Mouse (Mus musculus): ENCODE measurements around the gene Vtn.

The Vtn gene

GRCm38 (mm10) chr11:78499004-78499403, at the start of gene Vtn:
Vtn (plus strand) TSS chr11:78499091.
- DNase-seq (ENCODE audit: low spot score): no peak

- DNase-seq (ENCODE audit: low spot score): no peak
These were observed 48.6 kb upstream of the Vtn start for GRCm38 (mm10) chr11:78450337-78450736.

- DNase-seq (ENCODE audit: low spot score): peak; percentile 71
These were observed 45.2 kb upstream of the Vtn start for GRCm38 (mm10) chr11:78453675-78454074.

GRCm38 (mm10) chr11:78454276-78454675, 44.6 kb upstream of the Vtn start:
- DNase-seq (ENCODE audit: low spot score): no peak

GRCm38 (mm10) chr11:78455308-78455707, 43.6 kb upstream of the Vtn start:
- DNase-seq (ENCODE audit: low spot score): peak; percentile 54

- DNase-seq (ENCODE audit: low spot score): no peak
These were observed 40.2 kb upstream of the Vtn start for GRCm38 (mm10) chr11:78458740-78459139.

GRCm38 (mm10) chr11:78461894-78462293, 37.0 kb upstream of the Vtn start:
- no peak for DNase-seq (ENCODE audit: low spot score)

GRCm38 (mm10) chr11:78462669-78463068, 36.2 kb upstream of the Vtn start:
- no peak for DNase-seq (ENCODE audit: low spot score)

GRCm38 (mm10) chr11:78463286-78464036, 35.4 kb upstream of the Vtn start:
- no peak for DNase-seq (ENCODE audit: low spot score)

- DNase-seq (ENCODE audit: low spot score): no peak
These were observed 33.8 kb upstream of the Vtn start for GRCm38 (mm10) chr11:78465116-78465515.

- peak; percentile 80 for DNase-seq (ENCODE audit: low spot score)
These were observed 33.2 kb upstream of the Vtn start, which contains the start of gene Slc46a1 for GRCm38 (mm10) chr11:78465568-78466180. Slc46a1 (plus strand) TSS chr11:78465697.

GRCm38 (mm10) chr11:78466242-78466912, 32.5 kb upstream of the Vtn start:
- no peak for DNase-seq (ENCODE audit: low spot score)

GRCm38 (mm10) chr11:78467515-78467914, 31.4 kb upstream of the Vtn start:
- no peak for DNase-seq (ENCODE audit: low spot score)

GRCm38 (mm10) chr11:78467932-78468331, 31.0 kb upstream of the Vtn start:
- no peak for DNase-seq (ENCODE audit: low spot score)

- no peak for DNase-seq (ENCODE audit: low spot score)
These were observed 27.4 kb upstream of the Vtn start for GRCm38 (mm10) chr11:78471326-78472103.

GRCm38 (mm10) chr11:78475289-78475688, 23.6 kb upstream of the Vtn start:
- no peak for DNase-seq (ENCODE audit: low spot score)

- no peak for DNase-seq (ENCODE audit: low spot score)
These were observed 15.3 kb upstream of the Vtn start for GRCm38 (mm10) chr11:78483639-78484038.

GRCm38 (mm10) chr11:78488168-78488567, 10.7 kb upstream of the Vtn start:
- peak; percentile 70 for DNase-seq (ENCODE audit: low spot score)

- no peak for DNase-seq (ENCODE audit: low spot score)
These were observed 8.1 kb upstream of the Vtn start for GRCm38 (mm10) chr11:78490781-78491241.

GRCm38 (mm10) chr11:78495904-78496303, 3.0 kb upstream of the Vtn start:
- peak; percentile 7 for DNase-seq (ENCODE audit: low spot score)

- DNase-seq (ENCODE audit: low spot score): no peak
These were observed 1.8 kb upstream of the Vtn start for GRCm38 (mm10) chr11:78497071-78497541.

Measured in lung, postnatal 25 days (tissue).